18 mouse cellular contexts compared by ENCODE assay signal in the genomic region with DNA sequence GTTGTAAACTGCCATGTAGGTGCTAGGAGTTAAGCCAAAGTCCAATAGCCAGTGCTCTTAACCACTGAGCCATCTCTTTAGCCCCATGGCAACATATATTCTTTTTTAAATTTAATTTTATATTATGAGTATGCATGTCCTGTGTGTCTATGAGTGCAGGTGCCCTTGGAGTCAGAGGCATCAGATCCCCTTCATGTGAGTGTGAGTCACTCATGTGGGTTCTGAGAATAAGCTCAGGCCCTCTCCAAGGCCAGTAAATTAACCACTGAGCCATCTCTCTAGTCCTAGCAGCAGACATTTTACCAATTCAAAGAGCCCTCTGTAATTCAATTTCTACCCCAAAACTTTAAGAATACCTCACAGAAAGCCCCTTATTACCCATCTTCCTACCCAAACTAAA. TPM values are rescaled to one million over a fixed set of nuclear protein-coding genes. Genes with fewer than 3 reads are reported as not detected.
DNase-seq lines count a peak whose midpoint lies in the region; ATAC-seq and TF ChIP-seq lines count a peak whose summit lies in the region.
"Had no signal": no experiment of that assay in that cellular context is flagged by ENCODE, and none has a peak within 500 bp of the region (broad histone marks: within the 10 kb centered on the region; RNA-seq: fewer than 3 reads in every experiment).

No protein-coding gene starts in this region.

- H3K9ac ChIP-seq in limb, embryonic 13.5 days, result 0 out of 2 replicates have a peak overlapping the region, but pooled peaks have one; percentile 2
- H3K9ac ChIP-seq in ES-Bruce4 (ENCODE audit: low read depth, poor library complexity, severe bottlenecking), result peak overlapping the region; percentile 52; the same call in 1 of the 2 replicates
- H3K9ac ChIP-seq in liver, postnatal 0 days (replicated peaks), result 0 out of 2 replicates have a peak overlapping the region, but pooled peaks have one; percentile 12
- H3K9ac ChIP-seq: liver, embryonic 15.5 days had no signal

- TF ChIP-seq CTCF in ES-Bruce4 (IDR thresholded peaks at IDR 0.05; ENCODE audit: low read depth, low read length), result no peak
- no peak for TF ChIP-seq CTCF in liver, postnatal 0 days (IDR thresholded peaks at IDR 0.05; ENCODE audit: low read depth)

- H3K9me3 ChIP-seq in limb, embryonic 13.5 days, result no peaks in the 10 kb centered on the region
- H3K9me3 ChIP-seq in limb, embryonic 10.5 days (replicated peaks), result no peaks in the 10 kb centered on the region
- no peaks in the 10 kb centered on the region for H3K9me3 ChIP-seq in ES-Bruce4 (replicated peaks; ENCODE audit: control insufficient read depth, insufficient read depth, low read length, poor library complexity, severe bottlenecking)
- H3K9me3 ChIP-seq in liver, postnatal 0 days (ENCODE audit: low read length), result no peaks in the 10 kb centered on the region
- H3K9me3 ChIP-seq: embryonic facial prominence, embryonic 10.5 days; hindbrain, embryonic 10.5 days; liver, embryonic 15.5 days had no signal

- peaks cover 8% of the 10 kb centered on the region for H3K36me3 ChIP-seq in limb, embryonic 13.5 days
- peaks cover 37% of the 10 kb centered on the region for H3K36me3 ChIP-seq in limb, embryonic 10.5 days
- H3K36me3 ChIP-seq in ES-Bruce4 (ENCODE audit: control insufficient read depth, insufficient read depth, low read length, poor library complexity, severe bottlenecking), result peaks cover 27% of the 10 kb centered on the region
- peaks cover 9% of the 10 kb centered on the region for H3K36me3 ChIP-seq in liver, postnatal 0 days (replicated peaks; ENCODE audit: insufficient read depth, low read length)

- H3K27ac ChIP-seq in limb, embryonic 13.5 days, result no peak overlapping the region
- no peak overlapping the region for H3K27ac ChIP-seq in limb, embryonic 10.5 days
- peak overlapping the region; percentile 71 for H3K27ac ChIP-seq in ES-Bruce4 (ENCODE audit: insufficient read depth, low read length)
- no peak overlapping the region for H3K27ac ChIP-seq in liver, postnatal 0 days (ENCODE audit: low read depth)
- H3K27ac ChIP-seq: embryonic facial prominence, embryonic 10.5 days; hindbrain, embryonic 10.5 days had no signal

- H3K4me1 ChIP-seq in limb, embryonic 13.5 days, result peaks cover 50% of the 10 kb centered on the region
- H3K4me1 ChIP-seq in limb, embryonic 10.5 days, result peaks cover 27% of the 10 kb centered on the region
- peaks cover 2% of the 10 kb centered on the region for H3K4me1 ChIP-seq in ES-Bruce4 (ENCODE audit: control insufficient read depth, insufficient read depth, low read length)
- peaks cover 36% of the 10 kb centered on the region for H3K4me1 ChIP-seq in liver, postnatal 0 days (ENCODE audit: insufficient read depth)

- ATAC-seq in limb, embryonic 13.5 days (ENCODE audit: low FRiP score, low read depth), result no peak
- ATAC-seq in liver, postnatal 0 days, result no peak

- TF ChIP-seq EP300 in ES-Bruce4 (IDR thresholded peaks at IDR 0.05; ENCODE audit: insufficient read depth, low read depth, low read length), result no peak
- no peak for TF ChIP-seq EP300 in liver, postnatal 0 days (IDR thresholded peaks at IDR 0.05; ENCODE audit: low read depth)

- peak; percentile 66 for DNase-seq in adrenal gland, adult 2 months
- DNase-seq in adrenal gland, postnatal 4 days (ENCODE audit: low spot score in 2 of 2), result no peak
- DNase-seq in limb, embryonic 10.5 days (ENCODE audit: low spot score), result no peak
- DNase-seq in liver, postnatal 0 days, result no peak
- DNase-seq in cerebellum, adult 11 months, result no peak
- DNase-seq in thymus, postnatal 10 days (ENCODE audit: low spot score in 2 of 2), result no peak
- DNase-seq: cerebellum, postnatal 14 days; right cerebral cortex, postnatal 25 days had no signal

- no peak overlapping the region for H3K4me3 ChIP-seq in limb, embryonic 13.5 days
- no peak overlapping the region for H3K4me3 ChIP-seq in limb, embryonic 10.5 days
- H3K4me3 ChIP-seq in ES-Bruce4 (ENCODE audit: low read depth, low read length), result no peak overlapping the region
- H3K4me3 ChIP-seq in liver, postnatal 0 days (ENCODE audit: low read depth, low read length), result no peak overlapping the region
- H3K4me3 ChIP-seq: embryonic facial prominence, embryonic 10.5 days; hindbrain, embryonic 10.5 days; liver, embryonic 15.5 days had no signal

- TF ChIP-seq POLR2A in ES-Bruce4 (IDR thresholded peaks at IDR 0.05; ENCODE audit: insufficient read depth, low read length), result no peak

- no peak overlapping the region for H3K4me2 ChIP-seq in limb, embryonic 13.5 days (replicated peaks)
- H3K4me2 ChIP-seq in liver, postnatal 0 days (ENCODE audit: low read depth, low read length), result no peak overlapping the region

- H3K27me3 ChIP-seq in limb, embryonic 13.5 days, result no peaks in the 10 kb centered on the region
- no peaks in the 10 kb centered on the region for H3K27me3 ChIP-seq in limb, embryonic 10.5 days (ENCODE audit: low read depth, poor library complexity, severe bottlenecking)
- no peaks in the 10 kb centered on the region for H3K27me3 ChIP-seq in ES-Bruce4 (ENCODE audit: control insufficient read depth, insufficient read depth, low read length, poor library complexity, severe bottlenecking)
- H3K27me3 ChIP-seq in liver, postnatal 0 days (ENCODE audit: insufficient read depth, low read length), result no peaks in the 10 kb centered on the region
- H3K27me3 ChIP-seq: liver, embryonic 15.5 days had no signal

RNA-seq across cellular contexts. Expression of a gene that starts 5.8 kb away (rescaled TPM):
- total RNA-seq in adrenal gland, adult 2 months (2021), result 10 to 100 TPM; 71.4 to 77.9 TPM
- 20.6 and 38.3 TPM in 2 replicates for polyA plus RNA-seq in adrenal gland, adult 2 months (2012; rRNA removed)
- 100 to 1,000 TPM in 1 of 2 experiments, 10 to 100 TPM in 1; 92.4 to 108 TPM for total RNA-seq in adrenal gland, postnatal 4 days (2021)
- polyA plus RNA-seq in limb, embryonic 13.5 days (2015; fragmentation: Nextera tagmentation; extraction: Ambion mirVana), result 27.2 and 28.5 TPM in 2 replicates
- polyA plus RNA-seq in limb, embryonic 10.5 days (2016; fragmentation: Nextera tagmentation; extraction: Ambion mirVana), result 41.8 and 47.0 TPM in 2 replicates
- 102 and 103 TPM in 2 replicates for polyA plus RNA-seq in ES-Bruce4 (2011; ENCODE audit: insufficient read depth, insufficient read length, low read depth, missing spikeins)
- 6.6 and 6.8 TPM in 2 replicates for polyA plus RNA-seq in liver, postnatal 0 days (2015; fragmentation: Nextera tagmentation; extraction: Ambion mirVana)

RNA-seq across cellular contexts. Expression of a gene that starts 9.1 kb away (rescaled TPM):
- total RNA-seq in adrenal gland, adult 2 months (2021), result not detected
- polyA plus RNA-seq in adrenal gland, adult 2 months (2012; rRNA removed), result not detected in 2 replicates
- not detected for total RNA-seq in adrenal gland, postnatal 4 days (2021)
- polyA plus RNA-seq in limb, embryonic 13.5 days (2015; fragmentation: Nextera tagmentation; extraction: Ambion mirVana), result not detected in 2 replicates
- polyA plus RNA-seq in limb, embryonic 10.5 days (2016; fragmentation: Nextera tagmentation; extraction: Ambion mirVana), result 0.09 and 0.10 TPM in 2 replicates
- polyA plus RNA-seq in ES-Bruce4 (2011; ENCODE audit: insufficient read depth, insufficient read length, low read depth, missing spikeins), result not detected in 2 replicates
- polyA plus RNA-seq in liver, postnatal 0 days (2015; fragmentation: Nextera tagmentation; extraction: Ambion mirVana), result not detected in 2 replicates
- total RNA-seq: heart, adult 8-10 months; layer of hippocampus, adult 8-10 months; megakaryocyte progenitor cell, adult 5-6 weeks had no signal
- polyA plus RNA-seq: intestine, embryonic 14.5 days; liver, embryonic 15.5 days; thymus, postnatal 0 days had no signal

RNA-seq across cellular contexts. Expression of a gene that starts 13.0 kb away (rescaled TPM):
- total RNA-seq in adrenal gland, adult 2 months (2021), result 10 to 100 TPM; 47.3 to 74.8 TPM
- 66.0 and 73.6 TPM in 2 replicates for polyA plus RNA-seq in adrenal gland, adult 2 months (2012; rRNA removed)
- 10 to 100 TPM; 48.5 to 58.3 TPM for total RNA-seq in adrenal gland, postnatal 4 days (2021)
- 3.2 and 3.4 TPM in 2 replicates for polyA plus RNA-seq in limb, embryonic 13.5 days (2015; fragmentation: Nextera tagmentation; extraction: Ambion mirVana)
- 0.25 and 0.59 TPM in 2 replicates for polyA plus RNA-seq in limb, embryonic 10.5 days (2016; fragmentation: Nextera tagmentation; extraction: Ambion mirVana)
- polyA plus RNA-seq in ES-Bruce4 (2011; ENCODE audit: insufficient read depth, insufficient read length, low read depth, missing spikeins), result 3.6 and 4.8 TPM in 2 replicates
- polyA plus RNA-seq in liver, postnatal 0 days (2015; fragmentation: Nextera tagmentation; extraction: Ambion mirVana), result 0.67 and 0.75 TPM in 2 replicates

RNA-seq across cellular contexts. Expression of a gene that starts 43.1 kb away (rescaled TPM):
- 1 to 10 TPM; 1.7 to 3.1 TPM for total RNA-seq in adrenal gland, adult 2 months (2021)
- 2.7 and 3.0 TPM in 2 replicates for polyA plus RNA-seq in adrenal gland, adult 2 months (2012; rRNA removed)
- total RNA-seq in adrenal gland, postnatal 4 days (2021), result 1 to 10 TPM; 3.6 to 4.0 TPM
- polyA plus RNA-seq in limb, embryonic 13.5 days (2015; fragmentation: Nextera tagmentation; extraction: Ambion mirVana), result 23.6 and 27.7 TPM in 2 replicates
- polyA plus RNA-seq in limb, embryonic 10.5 days (2016; fragmentation: Nextera tagmentation; extraction: Ambion mirVana), result 0.87 and 2.5 TPM in 2 replicates
- 10.1 and 12.1 TPM in 2 replicates for polyA plus RNA-seq in ES-Bruce4 (2011; ENCODE audit: insufficient read depth, insufficient read length, low read depth, missing spikeins)
- polyA plus RNA-seq in liver, postnatal 0 days (2015; fragmentation: Nextera tagmentation; extraction: Ambion mirVana), result 0.73 and 0.76 TPM in 2 replicates

RNA-seq across cellular contexts. Expression of a gene that starts 49.0 kb away (rescaled TPM):
- total RNA-seq in adrenal gland, adult 2 months (2021), result 10 to 100 TPM in 1 of 2 experiments, 1 to 10 TPM in 1; 4.6 to 12.8 TPM
- polyA plus RNA-seq in adrenal gland, adult 2 months (2012; rRNA removed), result 6.0 and 13.4 TPM in 2 replicates
- 1 to 10 TPM; 3.4 to 4.8 TPM for total RNA-seq in adrenal gland, postnatal 4 days (2021)
- 2.8 and 2.9 TPM in 2 replicates for polyA plus RNA-seq in limb, embryonic 13.5 days (2015; fragmentation: Nextera tagmentation; extraction: Ambion mirVana)
- polyA plus RNA-seq in limb, embryonic 10.5 days (2016; fragmentation: Nextera tagmentation; extraction: Ambion mirVana), result 0.40 and 0.55 TPM in 2 replicates
- polyA plus RNA-seq in ES-Bruce4 (2011; ENCODE audit: insufficient read depth, insufficient read length, low read depth, missing spikeins), result 1.8 and 2.5 TPM in 2 replicates
- polyA plus RNA-seq in liver, postnatal 0 days (2015; fragmentation: Nextera tagmentation; extraction: Ambion mirVana), result 0.04 and 0.07 TPM in 2 replicates

Comparison
In these comparisons a context has a peak if more than half of its experiments do, and no peak if none do; other contexts are left out.
1. H3K9ac ChIP-seq: peak in every context shown above with its lines; median percentile 52 in ES-Bruce4; 12 in liver, postnatal 0 days; 2 in limb, embryonic 13.5 days.
2. RNA of a gene that starts 13.0 kb away (polyA plus RNA-seq): 66.0 to 73.6 TPM in adrenal gland, adult 2 months; 3.6 to 4.8 TPM in ES-Bruce4, 3.2 to 3.4 TPM in limb, embryonic 13.5 days, 0.67 to 0.75 TPM in liver, postnatal 0 days and 0.25 to 0.59 TPM in limb, embryonic 10.5 days; every median in the first group is over 10 times any median in the second.